Mouse (Mus musculus): ENCODE results near the gene Prl.
"Not testable (repeated sequence)": the region's sequence is repeated elsewhere in the genome, so short reads cannot be mapped to it uniquely, and the experiment has no call there.

The Prl gene

GRCm38 (mm10) chr13:27057270-27057669 is at the start of gene Prl:
Prl (plus strand) TSS chr13:27057570.
- DNase-seq: no peak

GRCm38 (mm10) chr13:27026614-27027013 is 30.8 kb upstream of the Prl start:
- no peak for DNase-seq

- no peak for DNase-seq
Observed at GRCm38 (mm10) chr13:27027376-27027775, 30.0 kb upstream of the Prl start.

DNA sequence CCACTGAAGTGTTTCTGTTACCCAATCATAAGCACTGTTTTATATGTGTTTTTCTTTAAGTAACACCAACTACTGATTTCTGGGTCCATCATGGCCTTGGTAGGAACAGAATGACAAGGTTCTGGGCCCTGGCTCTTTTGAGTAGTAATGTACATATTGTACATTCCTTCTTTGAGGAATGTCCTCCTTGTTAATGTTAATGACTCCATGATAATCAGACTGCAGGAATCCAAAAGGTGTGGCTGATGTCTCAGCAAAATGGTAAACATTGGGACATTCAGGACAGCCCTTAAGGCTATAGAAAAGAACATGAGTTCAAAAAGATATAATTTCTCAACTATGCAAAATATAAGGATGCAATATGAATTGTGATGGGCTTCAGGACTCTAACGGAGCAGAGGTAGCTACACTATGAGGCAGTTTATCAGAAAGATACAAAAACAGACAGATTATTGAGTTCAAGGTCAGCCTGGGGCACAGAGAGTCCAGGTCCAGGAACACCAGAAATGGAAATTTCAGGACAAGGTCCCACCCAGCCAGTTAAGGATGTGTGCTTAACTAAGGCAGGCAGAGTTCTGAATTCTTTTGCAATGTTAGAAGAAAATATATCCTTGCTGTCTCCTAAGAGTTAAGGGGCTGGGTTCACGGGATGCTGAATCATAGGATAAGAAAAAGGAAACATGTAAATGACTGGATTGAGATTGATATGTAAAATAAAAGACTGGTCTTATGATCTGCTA is 28.7 kb upstream of the Prl start:
- DNase-seq: no peak

DNA sequence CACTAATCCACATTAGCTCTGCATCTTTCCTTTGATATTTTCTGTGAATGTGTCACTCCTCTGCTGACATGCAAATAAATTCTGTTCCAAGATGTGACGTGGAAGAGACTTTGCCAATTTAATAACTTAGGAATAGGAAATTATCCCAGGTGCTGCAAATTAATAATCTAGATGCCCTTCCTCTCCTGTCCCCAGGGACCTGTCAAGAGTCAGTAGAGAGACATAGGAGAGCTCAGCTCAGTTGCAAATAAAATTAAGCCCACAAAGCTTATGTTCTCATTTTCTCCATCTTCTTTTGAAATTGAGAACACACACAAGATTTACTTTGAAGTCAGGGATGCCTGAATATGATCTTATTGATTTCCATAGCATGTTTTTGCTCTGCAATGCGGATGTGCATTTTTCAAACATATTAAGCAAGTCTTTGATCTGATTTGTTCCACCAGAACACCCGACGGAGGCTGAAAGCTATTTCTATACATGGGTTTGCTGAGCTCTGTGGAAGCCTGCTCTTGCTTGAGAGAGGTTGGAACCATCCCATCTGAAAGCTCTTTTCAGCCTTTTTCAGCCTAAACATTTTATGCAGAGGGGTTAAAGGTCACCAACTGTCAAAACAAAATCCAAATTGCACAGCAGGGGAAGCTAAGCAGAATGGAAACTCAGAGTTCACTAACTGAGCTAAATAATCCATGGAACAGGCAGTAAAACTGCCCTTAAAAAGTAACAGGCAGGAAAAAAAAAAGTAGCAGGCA is 26.1 kb upstream of the Prl start:
- DNase-seq: no peak

DNA sequence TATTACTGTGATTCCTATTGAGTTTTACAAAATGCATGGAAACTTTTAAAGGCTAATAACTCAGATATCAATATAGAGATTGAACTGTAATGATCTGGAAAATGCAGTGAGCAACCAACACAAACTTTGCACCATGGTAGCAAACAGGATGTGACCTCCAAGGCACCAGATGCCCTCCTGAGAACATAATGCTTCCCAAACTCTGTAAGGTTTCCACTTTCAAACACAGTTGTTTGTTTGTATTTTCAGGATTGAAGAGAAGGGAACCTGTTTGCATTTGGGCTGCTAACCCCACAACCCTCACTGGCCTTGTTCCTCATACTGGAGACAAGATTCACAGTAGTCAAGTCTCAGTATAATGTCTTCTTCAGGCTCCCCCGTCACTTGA is 25.5 kb upstream of the Prl start:
- DNase-seq: no peak

- DNase-seq: no peak
Observed at GRCm38 (mm10) chr13:27032998-27033397, 24.4 kb upstream of the Prl start.

DNA sequence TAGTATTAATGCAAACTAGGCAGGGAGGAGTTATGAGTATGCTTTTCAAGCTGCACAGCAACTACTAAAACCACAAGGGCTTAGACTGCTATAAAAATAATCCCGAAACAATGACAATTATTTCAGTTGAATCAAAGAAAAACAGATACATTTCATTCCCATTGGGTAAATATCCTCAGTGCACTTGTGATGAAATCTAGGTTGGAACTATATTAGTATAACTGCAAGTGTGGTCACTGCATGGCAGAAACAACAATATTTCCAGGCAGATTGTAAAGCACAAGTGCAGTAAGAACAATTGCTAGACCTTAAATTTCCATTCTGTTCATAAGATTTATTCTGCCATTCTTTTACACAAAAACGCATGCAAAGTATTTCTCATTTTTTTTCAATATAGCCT is 15.2 kb upstream of the Prl start:
- DNase-seq: no peak

GRCm38 (mm10) chr13:27043326-27043725 is 14.0 kb upstream of the Prl start:
- no peak for DNase-seq

GRCm38 (mm10) chr13:27059177-27059576 is 1.8 kb downstream of the Prl start:
- peak in 1 of 2 experiments; percentile 2 for DNase-seq

GRCm38 (mm10) chr13:27093890-27094289 is 36.5 kb downstream of the Prl start, which contains the start of gene Prl3d1:
Prl3d1 (plus strand) TSS chr13:27094190.
- DNase-seq: not testable (repeated sequence)

All from lung, adult 18-20 months (tissue).